Mouse (Mus musculus) hematopoietic stem cell, adult 5-6 weeks (primary cell): ENCODE data around the gene Calm3. TPM values are rescaled to one million over a fixed set of nuclear protein-coding genes. Genes with fewer than 3 reads are reported as not detected.

Source experiments
- ATAC-seq, 2 experiments: fragments of 125-278 bp in 1 of 2; replicated peaks in 1 of 2; 2 replicates each; pipeline ENCODE4 v1.8.0; 2016 to 2017; ENCODE audit warnings: inconsistent platforms in 2 of 2, mild to moderate bottlenecking in 2 of 2, moderate number of reproducible peaks in 2 of 2, low read depth in 1 of 2, moderate TSS enrichment in 1 of 2; ENCODE audit not compliant: low FRiP score in 2 of 2, poor library complexity in 2 of 2, severe bottlenecking in 2 of 2, insufficient read depth in 1 of 2, low TSS enrichment in 1 of 2
- total RNA-seq: library from RNA; stranded (forward); fragments of 172-1452, 232-1000 nt; gene quantifications from 2 replicates; pipeline ENCODE4 v1.2.3, GENCODE M21; 2017

The Calm3 gene
- total RNA-seq, 1 experiment from 2014 or later: 391 TPM

- ATAC-seq: no peak
Measured at GRCm38 (mm10) chr7:16919395-16920149, 4.3 kb downstream of the Calm3 start.

GRCm38 (mm10) chr7:16918670-16919069 lies 5.2 kb downstream of the Calm3 start:
- no peak for ATAC-seq

GRCm38 (mm10) chr7:16918014-16918413 lies 5.9 kb downstream of the Calm3 start:
- no peak for ATAC-seq

GRCm38 (mm10) chr7:16917447-16917846 lies 6.5 kb downstream of the Calm3 start:
- ATAC-seq: no peak

- no peak for ATAC-seq
Measured at GRCm38 (mm10) chr7:16916342-16917265, 7.3 kb downstream of the Calm3 start.

GRCm38 (mm10) chr7:16915461-16916340 lies 8.2 kb downstream of the Calm3 start:
- no peak for ATAC-seq

GRCm38 (mm10) chr7:16914453-16915343 lies 9.2 kb downstream of the Calm3 start:
- no peak for ATAC-seq

GRCm38 (mm10) chr7:16913806-16914452 lies 10.0 kb downstream of the Calm3 start:
- peak; percentile 74 for ATAC-seq

- no peak for ATAC-seq
Measured at GRCm38 (mm10) chr7:16912360-16912759, 11.6 kb downstream of the Calm3 start.

GRCm38 (mm10) chr7:16911904-16912303 lies 12.0 kb downstream of the Calm3 start:
- ATAC-seq: no peak

GRCm38 (mm10) chr7:16909909-16910308 lies 14.0 kb downstream of the Calm3 start:
- ATAC-seq: peak; percentile 48 to 61

GRCm38 (mm10) chr7:16908859-16909258 lies 15.1 kb downstream of the Calm3 start:
- no peak for ATAC-seq

- ATAC-seq: peak in 1 of 2 experiments; percentile 12; a peak in 2 of 4 replicates
Measured at GRCm38 (mm10) chr7:16908367-16908766, 15.5 kb downstream of the Calm3 start.

- no peak for ATAC-seq
Measured at GRCm38 (mm10) chr7:16907842-16908241, 16.1 kb downstream of the Calm3 start.

GRCm38 (mm10) chr7:16906889-16907559 lies 16.9 kb downstream of the Calm3 start:
- no peak for ATAC-seq

GRCm38 (mm10) chr7:16906281-16906680 lies 17.6 kb downstream of the Calm3 start, which contains the start of gene Ptgir:
Ptgir (plus strand) TSS chr7:16906490.
- no peak for ATAC-seq
